Mouse (Mus musculus): Measurements from ENCODE around the gene Per1.

Per1 gene

GRCm38 (mm10) chr11:69094697-69095429, at the start of gene Per1:
Gene Per1 (plus strand): TSS chr11:69095217.
- peak; percentile 98 for DNase-seq (ENCODE audit: extremely low read depth, insufficient read length, low spot score)

DNA sequence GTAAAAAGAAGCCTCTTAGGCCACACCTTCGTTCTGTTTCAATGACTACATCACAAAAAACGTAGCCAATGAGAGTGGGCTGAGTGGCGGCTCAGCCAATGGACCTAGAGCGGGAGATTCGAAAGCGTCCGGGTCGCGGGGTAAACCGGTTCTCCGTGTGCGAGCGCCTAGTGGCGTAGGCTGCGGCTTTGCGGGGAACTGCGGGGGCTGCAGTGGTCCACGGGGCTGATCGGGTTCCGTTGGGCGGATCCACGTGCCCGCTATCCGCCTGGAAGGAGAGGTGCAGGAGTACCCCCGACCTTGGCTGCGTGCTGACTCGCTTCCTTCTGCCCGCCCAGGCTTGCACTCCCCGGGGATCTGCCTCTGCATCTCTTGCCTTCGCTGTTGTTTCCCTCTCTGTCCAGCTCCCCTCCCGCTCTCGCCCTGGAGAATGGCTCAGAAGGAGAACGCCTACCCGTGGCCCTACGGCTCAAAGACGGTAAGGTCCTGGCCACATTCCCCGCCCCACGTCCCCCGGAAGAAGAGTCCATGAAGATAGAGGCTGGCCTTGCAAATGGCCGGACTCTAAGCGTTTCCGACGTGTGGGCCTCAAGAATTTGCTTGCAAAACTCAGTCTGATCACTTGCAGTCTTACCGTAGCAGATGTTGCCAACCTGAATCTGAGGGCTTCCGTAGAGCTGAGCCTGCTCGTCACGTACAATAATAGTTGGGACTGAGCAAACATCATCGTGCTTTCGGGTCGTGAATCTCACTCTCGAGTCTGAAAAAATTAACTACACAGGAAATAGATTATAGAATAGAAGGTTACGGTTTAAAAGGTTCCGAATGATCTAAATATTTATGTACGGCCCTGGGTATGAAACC, 49.3 kb upstream of the Per1 start, which contains the start of gene Aurkb:
TSS of gene Aurkb (plus strand) at position 117 of the 864 bp plus-strand sequence.
- peak; percentile 91 for DNase-seq (ENCODE audit: extremely low read depth, insufficient read length, low spot score)

GRCm38 (mm10) chr11:69046395-69046774, 48.6 kb upstream of the Per1 start:
- DNase-seq (ENCODE audit: extremely low read depth, insufficient read length, low spot score): no peak

DNA sequence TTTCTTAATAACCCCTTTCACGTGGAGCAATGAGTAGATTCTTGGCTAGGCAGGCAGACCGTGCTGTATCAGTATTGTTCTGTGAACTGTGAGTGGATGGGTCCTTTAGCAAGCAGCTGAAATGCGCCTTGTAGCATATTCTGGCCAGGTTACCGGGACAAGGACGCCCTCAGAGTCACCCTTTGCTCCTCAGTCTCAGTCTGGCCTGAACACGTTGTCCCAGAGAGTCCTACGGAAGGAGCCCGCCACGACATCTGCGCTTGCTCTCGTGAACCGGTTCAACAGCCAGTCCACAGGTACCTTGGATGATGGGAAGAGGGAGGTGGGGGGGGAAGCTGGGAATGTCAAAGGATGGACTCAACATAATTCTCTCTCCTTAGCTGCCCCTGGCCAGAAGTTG, 47.4 kb upstream of the Per1 start:
- no peak for DNase-seq (ENCODE audit: extremely low read depth, insufficient read length, low spot score)

- no peak for DNase-seq (ENCODE audit: extremely low read depth, insufficient read length, low spot score)
Measured at GRCm38 (mm10) chr11:69048151-69048550, 46.9 kb upstream of the Per1 start.

DNA sequence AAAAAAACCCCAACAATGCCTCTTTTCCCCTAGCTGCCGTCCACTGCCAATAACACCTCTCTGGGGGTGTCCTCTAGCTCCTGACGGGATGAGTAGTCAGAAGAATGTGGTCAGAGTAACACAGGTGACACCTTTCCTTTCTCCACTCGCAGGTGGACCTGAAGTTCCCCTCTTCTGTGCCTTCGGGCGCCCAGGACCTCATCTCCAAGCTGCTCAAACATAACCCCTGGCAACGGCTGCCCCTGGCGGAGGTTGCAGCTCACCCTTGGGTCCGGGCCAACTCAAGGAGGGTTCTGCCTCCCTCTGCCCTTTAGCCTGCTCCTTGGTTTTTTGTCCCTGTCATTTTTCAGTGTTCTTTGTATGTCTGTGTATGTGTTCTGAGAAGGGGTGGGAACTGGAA, 44.3 kb upstream of the Per1 start:
- no peak for DNase-seq (ENCODE audit: extremely low read depth, insufficient read length, low spot score)

- no peak for DNase-seq (ENCODE audit: extremely low read depth, insufficient read length, low spot score)
Measured at GRCm38 (mm10) chr11:69051771-69052170, 43.2 kb upstream of the Per1 start.

DNA sequence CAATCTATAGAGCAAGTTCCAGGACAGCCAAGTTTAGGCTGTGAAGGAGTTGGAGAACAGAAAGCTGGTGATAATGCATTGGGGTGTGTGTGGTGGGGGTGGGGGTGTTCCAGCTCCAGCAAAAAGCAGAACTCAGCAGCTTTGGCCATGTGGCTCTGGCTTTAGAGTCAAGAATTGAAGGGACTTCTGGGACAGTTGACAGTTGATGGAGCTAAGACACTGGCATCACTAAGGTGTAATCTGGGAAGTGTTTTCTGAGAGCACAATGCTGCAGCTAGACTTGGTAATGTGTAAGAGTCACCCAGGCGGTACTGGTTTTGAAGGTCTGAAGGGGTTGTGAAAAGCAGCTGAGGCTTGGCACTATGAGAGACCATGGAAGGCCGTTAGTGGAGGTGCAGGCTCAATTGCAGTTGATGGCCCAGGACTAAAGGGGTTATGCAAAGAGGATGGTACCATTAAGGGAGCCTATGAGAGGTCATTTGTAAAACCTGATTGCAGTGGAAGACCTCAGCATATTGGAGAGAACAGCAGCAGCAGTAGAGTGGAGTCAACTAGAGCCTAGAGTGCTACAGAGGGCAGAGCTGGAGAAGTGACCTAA, 42.1 kb upstream of the Per1 start:
- DNase-seq (ENCODE audit: extremely low read depth, insufficient read length, low spot score): no peak

DNA sequence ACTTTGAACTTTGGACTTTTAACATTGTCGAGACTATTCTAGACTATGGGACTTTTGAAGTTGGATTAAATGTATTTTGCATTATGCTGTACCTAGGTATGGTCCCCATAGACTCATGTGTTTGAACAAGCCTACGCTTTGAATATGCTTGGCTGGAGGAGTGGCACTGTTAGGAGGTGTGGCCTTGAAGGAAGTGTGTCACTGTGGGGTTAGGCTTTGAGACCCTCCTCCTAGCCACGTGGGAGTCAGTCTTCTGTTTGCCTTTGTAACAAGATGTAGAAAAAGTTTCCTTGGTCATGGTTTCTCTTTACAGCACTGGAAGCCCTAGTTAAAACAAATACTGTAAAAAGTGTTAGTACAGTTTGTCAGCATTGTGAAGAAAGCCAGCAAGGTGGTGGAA, 41.2 kb upstream of the Per1 start:
- no peak for DNase-seq (ENCODE audit: extremely low read depth, insufficient read length, low spot score)

DNA sequence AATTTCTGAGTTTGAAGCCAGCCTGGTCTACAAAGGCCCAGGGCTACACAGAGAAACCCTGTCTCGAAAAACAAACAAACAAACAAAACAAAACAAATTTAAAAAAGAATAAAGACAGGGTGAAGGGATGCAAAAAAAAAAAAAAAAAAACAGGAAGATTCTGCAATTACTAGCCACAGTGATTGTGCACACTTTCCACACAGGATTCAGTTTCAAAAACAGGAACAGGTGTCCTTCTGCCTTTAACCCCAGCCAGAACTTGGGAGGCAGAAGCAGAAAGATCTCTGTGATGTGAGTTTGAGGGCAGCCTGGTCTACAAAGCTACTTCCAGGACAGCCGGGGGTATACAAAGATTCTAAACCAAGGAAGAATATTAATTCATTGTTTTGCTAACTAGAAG, 36.8 kb upstream of the Per1 start:
- DNase-seq (ENCODE audit: extremely low read depth, insufficient read length, low spot score): no peak

DNA sequence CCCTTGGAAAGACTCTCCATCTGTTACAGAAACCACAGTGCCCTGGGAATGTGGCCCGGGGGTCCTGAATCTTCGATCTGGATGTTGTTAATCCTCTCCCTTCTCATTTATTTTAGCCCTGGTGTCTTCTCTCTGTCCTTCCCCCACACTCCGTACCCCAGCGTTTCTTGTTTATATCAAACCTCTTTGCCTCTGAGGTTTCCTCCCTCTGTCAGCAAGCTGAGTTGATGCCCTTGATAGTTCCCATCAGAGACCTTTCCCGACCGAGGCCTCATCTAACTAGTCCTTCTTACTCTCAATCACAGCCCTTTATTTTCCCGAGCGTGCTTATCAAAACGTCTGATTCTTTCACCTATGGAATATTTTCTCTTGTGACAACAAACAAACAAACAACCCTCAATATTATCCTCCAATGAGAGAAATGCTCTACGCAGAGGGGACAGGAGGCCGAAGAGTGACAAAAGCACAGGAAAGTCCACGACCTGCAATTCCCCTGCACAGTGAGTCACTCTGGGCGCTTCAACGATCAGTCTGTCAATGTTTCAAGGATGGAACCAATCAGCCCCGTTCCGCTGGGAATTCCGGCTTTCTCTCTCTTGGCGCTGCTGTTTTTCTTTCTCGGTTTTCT, 36.2 kb upstream of the Per1 start:
- no peak for DNase-seq (ENCODE audit: extremely low read depth, insufficient read length, low spot score)

GRCm38 (mm10) chr11:69059357-69059974, 35.6 kb upstream of the Per1 start, which contains the start of gene Borcs6:
Gene Borcs6 (plus strand): TSS chr11:69059717.
- DNase-seq (ENCODE audit: extremely low read depth, insufficient read length, low spot score): peak; percentile 99

- DNase-seq (ENCODE audit: extremely low read depth, insufficient read length, low spot score): no peak
Measured at GRCm38 (mm10) chr11:69059975-69060411, 35.0 kb upstream of the Per1 start.

- peak; percentile 52 for DNase-seq (ENCODE audit: extremely low read depth, insufficient read length, low spot score)
Measured at GRCm38 (mm10) chr11:69060448-69061254, 34.4 kb upstream of the Per1 start.

- no peak for DNase-seq (ENCODE audit: extremely low read depth, insufficient read length, low spot score)
Measured at GRCm38 (mm10) chr11:69061255-69061912, 33.6 kb upstream of the Per1 start.

GRCm38 (mm10) chr11:69062194-69062760, 32.7 kb upstream of the Per1 start:
- DNase-seq (ENCODE audit: extremely low read depth, insufficient read length, low spot score): peak; percentile 66

GRCm38 (mm10) chr11:69062761-69063224, 32.2 kb upstream of the Per1 start:
- DNase-seq (ENCODE audit: extremely low read depth, insufficient read length, low spot score): peak; percentile 84

DNA sequence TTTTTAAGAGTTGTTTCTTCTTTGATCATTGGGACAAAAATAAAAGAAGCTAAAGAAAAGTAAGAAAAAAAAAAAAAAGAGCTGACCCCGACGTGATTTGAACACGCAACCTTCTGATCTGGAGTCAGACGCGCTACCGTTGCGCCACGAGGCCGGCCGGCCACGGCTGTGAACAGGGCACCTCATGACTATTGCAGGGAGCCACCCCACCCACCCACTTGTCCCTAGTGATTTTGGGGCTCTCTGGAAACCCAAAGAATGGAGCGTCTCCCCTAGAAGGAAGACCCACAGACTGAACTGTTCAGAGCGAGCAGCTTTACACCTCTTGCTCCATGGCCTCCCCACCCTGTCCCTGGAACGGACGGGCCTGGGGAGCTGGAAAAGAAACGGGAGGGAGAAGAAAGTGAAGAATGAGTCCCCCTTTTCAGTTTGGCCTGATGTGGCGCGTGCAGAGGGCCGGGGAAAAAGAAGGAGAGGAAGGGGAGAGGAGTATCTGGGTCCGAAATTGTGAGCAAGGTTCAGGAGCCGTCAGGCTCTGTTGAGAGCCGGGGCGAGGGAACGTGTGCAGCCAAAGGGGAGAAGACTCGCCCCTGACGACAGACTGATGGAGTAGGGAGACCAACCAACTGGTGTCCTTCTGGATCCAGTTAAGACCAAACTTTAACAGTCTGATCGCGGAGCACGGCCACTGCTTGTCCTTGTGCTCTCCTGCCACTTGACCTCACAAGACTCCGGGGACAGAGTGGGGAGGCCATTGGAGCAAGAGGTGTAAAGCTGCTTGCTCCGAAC, 31.4 kb upstream of the Per1 start:
- peak; percentile 84 for DNase-seq (ENCODE audit: extremely low read depth, insufficient read length, low spot score)
